Mouse (Mus musculus): ENCODE measurements at regions not wholly inside any gene's neighbourhood (a gene's known extent, or its start where the extent isn't known, plus 50 kb on each side); places are given as distances from the start of the nearest gene placed in this dataset.

DNA sequence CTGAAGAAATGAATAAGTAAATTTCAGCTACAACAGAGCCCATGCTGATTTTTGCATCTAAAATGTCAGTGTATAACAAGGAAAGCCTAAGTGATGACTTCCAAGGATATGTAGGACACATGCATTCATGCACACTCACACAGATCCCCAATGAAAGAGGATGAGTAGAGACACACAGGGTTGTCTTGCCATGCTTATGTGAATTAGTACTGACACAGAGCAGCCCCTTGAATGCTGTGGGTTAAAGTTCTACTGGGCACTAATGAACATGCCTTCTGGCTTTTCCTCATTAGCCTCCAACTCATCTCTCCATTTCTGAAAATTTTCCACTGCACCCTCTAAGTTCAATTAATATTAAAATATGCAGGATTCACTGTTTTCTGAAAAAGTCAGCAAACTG is 617.3 kb upstream of the Adgrl3 start:
- TF ChIP-seq POLR2A (IDR thresholded peaks at IDR 0.05; ENCODE audit: borderline replicate concordance, extremely low read depth, insufficient read depth, insufficient read length, poor library complexity, severe bottlenecking) (no peak), CTCF (IDR thresholded peaks at IDR 0.05; ENCODE audit: borderline replicate concordance, extremely low read depth, insufficient read depth, insufficient read length) (no peak)
